Mouse (Mus musculus) intestine, embryonic 14.5 days (tissue): ENCODE measurements around the gene Tnpo3. TPM values are rescaled to one million over a fixed set of nuclear protein-coding genes. Genes with fewer than 3 reads are reported as not detected.

Experiments
- ATAC-seq: fragments of 200-750 bp; cut with Nextera tagmentation; replicated peaks from 2 replicates; pipeline ENCODE4 v1.8.0; 2017; ENCODE audit warnings: low read depth, moderate number of reproducible peaks, moderate TSS enrichment, moderate library complexity; ENCODE audit not compliant: low FRiP score, low TSS enrichment
- DNase-seq: peaks from one replicate; pipeline ENCODE4 v3.0.0-alpha.2; 2018; ENCODE audit warnings: low spot score
- H3K27ac ChIP-seq: fragments of 300-500 bp; sonication (generic); 2 replicates; pipeline ENCODE4 v1.5.1; 2014; ENCODE audit warnings: low read depth, mild to moderate bottlenecking, control low read depth
- H3K27me3 ChIP-seq: fragments of 300-500 bp; sonication (generic); replicated peaks from 2 replicates; pipeline ENCODE4 v1.6.1; 2014; ENCODE audit warnings: low read length, control low read depth; ENCODE audit not compliant: control insufficient read depth, insufficient read depth
- H3K36me3 ChIP-seq: fragments of 300-500 bp; sonication (generic); 2 replicates; pipeline ENCODE4 v1.6.1; 2014; ENCODE audit warnings: low read length, control low read depth; ENCODE audit not compliant: control insufficient read depth, insufficient read depth
- H3K4me1 ChIP-seq: fragments of 300-500 bp; sonication (generic); replicated peaks from 2 replicates; pipeline ENCODE4 v1.6.1; 2014; ENCODE audit warnings: low read length, control low read depth, mixed read lengths; ENCODE audit not compliant: control insufficient read depth, insufficient read depth
- H3K4me2 ChIP-seq: fragments of 300-500 bp; sonication (generic); 2 replicates; pipeline ENCODE4 v1.6.1; 2014; ENCODE audit warnings: low read length
- H3K4me3 ChIP-seq: fragments of 300-500 bp; sonication (generic); 2 replicates; pipeline ENCODE4 v1.5.1; 2014; ENCODE audit warnings: low read depth, low read length, control low read depth, mixed read lengths
- H3K9ac ChIP-seq: fragments of 300-500 bp; sonication (generic); 2 replicates; pipeline ENCODE4 v1.6.1; 2014; ENCODE audit warnings: mild to moderate bottlenecking, low read length
- H3K9me3 ChIP-seq: fragments of 300-500 bp; sonication (generic); 2 replicates; pipeline ENCODE4 v1.6.1; 2016; ENCODE audit warnings: low read length, control low read depth; ENCODE audit not compliant: control insufficient read depth
- WGBS: fragments of 180-500 bp; shearing (Covaris S2); extraction: QIAGEN DNeasy Blood & Tissue Kit; methylation state at CpG from one replicate; pipeline ENCODE4 v1.1.7; 2014; 5-methylcytosine and 5-hydroxymethylcytosine counted together
- polyA plus RNA-seq: library from polyadenylated mRNA; unstranded; fragments of >200 nt; fragmentation: Nextera tagmentation; extraction: Ambion mirVana; gene quantifications from 2 replicates; pipeline ENCODE4 v1.2.1, GENCODE M21; 2014

The Tnpo3 gene
- polyA plus RNA-seq = 91.2 and 107 TPM in 2 replicates

DNA sequence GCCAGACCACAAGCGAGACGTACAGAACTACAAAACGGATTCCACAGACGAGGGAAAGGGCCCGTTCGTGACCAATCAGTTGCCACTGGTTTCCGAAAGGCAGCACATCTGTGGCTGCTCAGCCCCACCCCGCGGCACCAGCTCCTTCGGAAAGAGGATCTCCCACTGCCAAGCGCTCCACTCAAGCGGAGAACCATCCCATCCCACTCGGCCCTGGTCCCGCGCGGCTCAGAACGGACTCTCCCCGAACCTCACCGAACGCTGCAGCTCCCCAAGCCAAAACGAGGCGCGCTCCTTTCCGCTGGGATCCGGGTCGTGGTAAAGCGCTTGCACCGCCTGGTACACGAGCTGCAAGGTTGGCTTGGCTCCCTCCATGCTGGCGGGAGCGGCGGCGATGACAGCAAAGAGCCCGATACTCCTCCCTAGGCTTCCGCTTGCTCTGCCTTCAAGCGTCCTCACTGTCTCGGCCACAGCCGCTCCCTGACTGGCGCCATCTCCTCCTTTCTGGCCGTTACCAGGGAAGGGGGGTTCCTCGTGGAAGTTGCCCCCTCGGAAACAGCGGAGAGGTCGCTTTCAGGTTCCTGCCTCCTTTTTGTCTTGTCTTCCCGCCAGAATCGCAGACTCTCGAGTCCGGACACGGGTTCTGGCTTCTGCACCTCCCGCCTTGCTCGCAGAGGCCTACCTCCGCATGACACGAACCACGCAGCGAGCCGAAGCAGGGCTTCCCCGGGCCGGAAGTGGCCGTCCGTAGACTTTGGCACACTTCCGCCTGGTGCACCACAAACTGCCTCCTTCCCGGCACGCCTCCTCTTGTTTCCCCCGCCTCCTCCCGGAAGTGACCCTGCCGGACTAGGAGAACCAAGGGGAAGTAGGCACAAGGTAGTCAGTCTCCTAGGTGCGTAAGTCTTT, at the start of gene Tnpo3:
Tnpo3 (minus strand) TSS at position 777 of the 909 bp plus-strand sequence.
- H3K4me1 ChIP-seq = peaks cover 12% of the 10 kb centered on the region
- under 1% methylated on average over 67 of the region's 67 CpGs for WGBS

GRCm38 (mm10) chr6:29658626-29659475, 49.2 kb upstream of the Tnpo3 start:
- Histone ChIP-seq H3K9me3 (no peaks in the 10 kb centered on the region), H3K4me3 (no peak overlapping the region), H3K9ac (no peak overlapping the region), H3K36me3 (no peaks in the 10 kb centered on the region), H3K27ac (no peak overlapping the region), H3K27me3 (no peaks in the 10 kb centered on the region), H3K4me1 (no peaks in the 10 kb centered on the region), H3K4me2 (no peak overlapping the region)
- no peak for DNase-seq
- no peak for ATAC-seq
- 73% methylated on average over 3 of the region's 3 CpGs for WGBS

More for the DNA sequence above, at the start of gene Tnpo3:
- Histone ChIP-seq H3K9me3 (no peaks in the 10 kb centered on the region), H3K4me2 (peak within 1 kb of the TSS; percentile 85), H3K4me3 (peak within 1 kb of the TSS; percentile 98), H3K27me3 (no peaks in the 10 kb centered on the region), H3K9ac (peak within 1 kb of the TSS; percentile 91), H3K27ac (peak within 1 kb of the TSS; percentile 79), H3K36me3 (no peaks in the 10 kb centered on the region)
- ATAC-seq (peak; percentile 97), DNase-seq (peak; percentile 95)

DNA sequence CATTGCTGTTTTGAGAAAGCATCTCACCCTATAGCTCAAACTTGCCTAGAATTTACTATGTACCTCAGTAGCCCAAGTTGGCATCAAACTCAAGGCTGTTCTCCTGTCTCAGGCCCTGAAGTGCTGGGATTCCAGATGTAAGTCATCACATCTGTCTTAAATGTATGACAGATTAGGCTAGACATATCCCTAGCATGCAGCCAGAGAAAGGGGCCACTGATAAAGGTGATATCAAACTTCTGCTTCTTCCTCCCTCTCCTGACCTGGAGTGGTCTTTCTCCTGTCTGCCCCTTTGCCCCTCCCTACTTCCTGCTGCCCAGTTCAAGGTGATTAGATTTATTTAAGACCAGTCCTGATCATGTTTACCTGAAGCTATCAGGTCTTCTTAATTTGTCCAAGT, 43.6 kb upstream of the Tnpo3 start:
- H3K4me2 ChIP-seq = no peak overlapping the region
- H3K9me3 ChIP-seq = no peaks in the 10 kb centered on the region
- H3K36me3 ChIP-seq = no peaks in the 10 kb centered on the region
- DNase-seq (no peak), ATAC-seq (no peak)
- H3K4me3 ChIP-seq = no peak overlapping the region
- H3K27me3 ChIP-seq = no peaks in the 10 kb centered on the region
- H3K4me1 ChIP-seq = no peaks in the 10 kb centered on the region
- H3K27ac ChIP-seq = no peak overlapping the region
- no peak overlapping the region for H3K9ac ChIP-seq

- no peaks in the 10 kb centered on the region for H3K36me3 ChIP-seq
- no peaks in the 10 kb centered on the region for H3K4me1 ChIP-seq
- ATAC-seq (no peak), DNase-seq (no peak)
- H3K27ac ChIP-seq = no peak overlapping the region
- H3K27me3 ChIP-seq = no peaks in the 10 kb centered on the region
- H3K4me3 ChIP-seq = no peak overlapping the region
- no peak overlapping the region for H3K9ac ChIP-seq
- H3K4me2 ChIP-seq = no peak overlapping the region
- WGBS = 68% methylated on average over 10 of the region's 10 CpGs
- H3K9me3 ChIP-seq = no peaks in the 10 kb centered on the region
These were observed 40.5 kb upstream of the Tnpo3 start for GRCm38 (mm10) chr6:29650170-29650549.

- Histone ChIP-seq H3K4me3 (no peak overlapping the region), H3K27ac (no peak overlapping the region), H3K9ac (no peak overlapping the region), H3K4me2 (no peak overlapping the region), H3K4me1 (no peaks in the 10 kb centered on the region), H3K9me3 (no peaks in the 10 kb centered on the region), H3K27me3 (no peaks in the 10 kb centered on the region), H3K36me3 (no peaks in the 10 kb centered on the region)
- DNase-seq (peak; percentile 97), ATAC-seq (0 out of 2 replicates have a peak, but pooled peaks have one; percentile 64)
- 33% methylated on average over 14 of the region's 14 CpGs for WGBS
These were observed 39.9 kb upstream of the Tnpo3 start for GRCm38 (mm10) chr6:29649494-29650169.

DNA sequence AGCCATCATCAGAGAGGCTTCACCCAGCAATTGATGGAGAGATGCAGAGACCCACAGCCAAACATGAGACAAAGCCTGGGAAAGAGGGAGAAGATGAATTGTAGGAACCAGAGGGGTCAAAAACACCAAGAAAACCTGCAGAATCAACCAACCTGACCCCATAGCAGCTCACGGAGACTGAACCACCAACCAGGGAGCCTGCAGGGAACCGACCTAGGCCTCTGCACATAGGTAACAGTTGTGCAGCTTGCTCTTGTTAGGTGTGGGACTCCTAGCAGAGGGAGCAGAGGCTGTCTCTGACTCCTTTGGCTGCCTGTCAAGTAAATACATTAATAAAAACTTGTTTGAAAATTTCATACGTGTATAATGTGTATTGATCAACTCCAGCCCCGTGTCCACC, 32.1 kb upstream of the Tnpo3 start:
- H3K27me3 ChIP-seq = no peaks in the 10 kb centered on the region
- no peak overlapping the region for H3K9ac ChIP-seq
- no peaks in the 10 kb centered on the region for H3K36me3 ChIP-seq
- no peak overlapping the region for H3K27ac ChIP-seq
- peaks cover 4% of the 10 kb centered on the region; the same call in 1 of the 2 replicates for H3K9me3 ChIP-seq
- DNase-seq (no peak), ATAC-seq (no peak)
- no peak overlapping the region for H3K4me3 ChIP-seq
- WGBS = 84% methylated on average over 4 of the region's 4 CpGs
- no peaks in the 10 kb centered on the region for H3K4me1 ChIP-seq
- H3K4me2 ChIP-seq = no peak overlapping the region

DNA sequence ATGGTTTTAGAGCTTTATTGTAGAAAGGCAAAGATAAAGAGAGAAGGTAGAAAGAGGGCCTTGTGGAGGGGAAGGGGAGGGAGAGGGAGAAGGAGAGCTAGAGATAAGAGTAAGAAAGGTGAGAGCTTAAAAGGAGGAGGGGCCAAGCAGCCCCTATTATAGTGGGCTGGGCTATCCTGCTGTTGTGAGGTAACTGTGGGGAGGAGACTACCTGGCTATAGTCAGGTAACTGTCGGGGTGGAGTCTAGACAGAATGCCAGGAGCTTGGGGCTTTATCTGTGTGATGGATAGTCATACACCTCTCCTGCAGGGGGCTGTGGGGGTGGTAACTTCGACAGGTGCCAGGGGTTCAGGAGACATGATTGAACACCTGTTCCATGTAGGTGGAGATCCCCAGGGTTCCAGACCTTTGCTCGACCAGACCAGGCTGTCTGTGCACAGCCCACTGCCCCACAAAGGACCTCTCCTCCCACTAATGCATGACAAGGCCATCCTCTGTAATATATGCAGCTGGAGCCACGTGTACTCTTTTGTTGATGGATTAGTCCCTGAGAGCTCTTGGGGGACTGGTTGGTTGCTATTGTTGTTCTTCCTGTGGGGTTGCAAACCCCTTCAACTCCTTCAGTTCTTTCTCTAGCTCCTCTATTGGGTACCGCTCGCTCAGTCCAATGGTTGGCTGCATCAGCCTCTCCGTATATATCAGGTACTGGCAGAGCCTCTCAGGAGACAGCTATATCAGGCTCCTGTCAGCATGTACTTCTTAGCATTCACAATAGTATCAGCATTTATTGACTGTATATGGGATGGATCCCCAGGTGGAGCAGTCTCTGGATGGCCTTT, 30.1 kb upstream of the Tnpo3 start:
- no peak overlapping the region for H3K27ac ChIP-seq
- peaks cover 4% of the 10 kb centered on the region; the same call in 1 of the 2 replicates for H3K9me3 ChIP-seq
- H3K4me3 ChIP-seq = no peak overlapping the region
- 28% methylated on average over 7 of the region's 7 CpGs for WGBS
- H3K4me2 ChIP-seq = no peak overlapping the region
- no peaks in the 10 kb centered on the region for H3K27me3 ChIP-seq
- DNase-seq = no peak
- no peak overlapping the region for H3K9ac ChIP-seq
- H3K36me3 ChIP-seq = no peaks in the 10 kb centered on the region
- 0 out of 2 replicates have a peak, but pooled peaks have one; percentile 64 for ATAC-seq
- H3K4me1 ChIP-seq = no peaks in the 10 kb centered on the region
